Mouse (Mus musculus) liver, embryonic 16.5 days (tissue): Measurements from ENCODE around the gene Nprl3. TPM values are rescaled to one million over a fixed set of nuclear protein-coding genes. Genes with fewer than 3 reads are reported as not detected.
"Not testable (repeated sequence)": the region's sequence is repeated elsewhere in the genome, so short reads cannot be mapped to it uniquely, and the experiment has no call there.

Source experiments
- ATAC-seq: fragments of 200-750 bp; cut with Nextera tagmentation; 2 replicates; pipeline ENCODE4 v1.8.0; 2017; ENCODE audit warnings: low read depth, mild to moderate bottlenecking, moderate number of reproducible peaks, moderate library complexity
- H3K27ac ChIP-seq: fragments of 300-500 bp; sonication (generic); 2 replicates; pipeline ENCODE4 v1.5.1; 2014; ENCODE audit warnings: mild to moderate bottlenecking, low read length
- H3K27me3 ChIP-seq: fragments of 300-500 bp; sonication (generic); 2 replicates; pipeline ENCODE4 v1.6.1; 2014; ENCODE audit warnings: low read depth, low read length, mixed read lengths; ENCODE audit not compliant: control insufficient read depth, insufficient read depth
- H3K36me3 ChIP-seq: fragments of 300-500 bp; sonication (generic); 2 replicates; pipeline ENCODE4 v1.6.1; 2014; ENCODE audit warnings: mild to moderate bottlenecking; ENCODE audit not compliant: control insufficient read depth, insufficient read depth
- H3K4me1 ChIP-seq: fragments of 300-500 bp; sonication (generic); 2 replicates; pipeline ENCODE4 v1.6.1; 2014; ENCODE audit warnings: low read depth, low read length, mixed read lengths; ENCODE audit not compliant: control insufficient read depth
- H3K4me2 ChIP-seq: fragments of 300-500 bp; sonication (generic); 2 replicates; pipeline ENCODE4 v1.6.1; 2014; ENCODE audit warnings: low read depth, low read length, mixed read lengths
- H3K4me3 ChIP-seq: fragments of 300-500 bp; sonication (generic); 2 replicates; pipeline ENCODE4 v1.5.1; 2014; ENCODE audit warnings: low read depth, mild to moderate bottlenecking, low read length
- H3K9ac ChIP-seq: fragments of 300-500 bp; sonication (generic); 2 replicates; pipeline ENCODE4 v1.6.1; 2014; ENCODE audit warnings: low read depth, low read length
- H3K9me3 ChIP-seq: fragments of 300-500 bp; sonication (generic); replicated peaks from 2 replicates; pipeline ENCODE4 v1.6.1; 2016; ENCODE audit warnings: low read length; ENCODE audit not compliant: control insufficient read depth
- WGBS: fragments of 180-500 bp; shearing (Covaris S2); extraction: QIAGEN DNeasy Blood & Tissue Kit; methylation state at CpG from one replicate; pipeline ENCODE4 v1.1.7; 2014; ENCODE audit not compliant: insufficient replicate concordance; 5-methylcytosine and 5-hydroxymethylcytosine counted together
- polyA plus RNA-seq: library from polyadenylated mRNA; unstranded; fragments of >200 nt; fragmentation: Nextera tagmentation; extraction: Ambion mirVana; gene quantifications from 2 replicates; pipeline ENCODE4 v1.2.1, GENCODE M21; 2015

The Nprl3 gene
- polyA plus RNA-seq, 1 experiment from 2014 or later = 30.8 TPM

GRCm38 (mm10) chr11:32300279-32301267 lies 33.1 kb upstream of the Nprl3 start:
- H3K9ac ChIP-seq = peak overlapping the region; percentile 60
- H3K4me2 ChIP-seq = peak overlapping the region; percentile 54
- peak overlapping the region; percentile 71 for H3K27ac ChIP-seq
- 45% methylated on average over 14 of the region's 17 CpGs for WGBS
- 0 out of 2 replicates have a peak, but pooled peaks cover 8% of the 10 kb centered on the region for H3K27me3 ChIP-seq
- peaks cover 2% of the 10 kb centered on the region; the same call in 1 of the 2 replicates for H3K36me3 ChIP-seq
- peaks cover 6% of the 10 kb centered on the region for H3K4me1 ChIP-seq
- no peaks in the 10 kb centered on the region for H3K9me3 ChIP-seq
- peak overlapping the region; percentile 54 for H3K4me3 ChIP-seq
- ATAC-seq = no peak

GRCm38 (mm10) chr11:32299865-32300264 lies 32.4 kb upstream of the Nprl3 start, which contains the start of gene Hbq1a:
Gene Hbq1a, plus strand, starts transcription at chr11:32300069.
- not testable (repeated sequence) for H3K9me3 ChIP-seq, H3K36me3 ChIP-seq, ATAC-seq, H3K27me3 ChIP-seq, H3K4me1 ChIP-seq
- H3K4me2 ChIP-seq = peak within 1 kb of the TSS; percentile 54
- H3K9ac ChIP-seq = peak within 1 kb of the TSS; percentile 60
- peak within 1 kb of the TSS; percentile 54 for H3K4me3 ChIP-seq
- 6% methylated on average over 16 of the region's 16 CpGs for WGBS
- peak within 1 kb of the TSS; percentile 71 for H3K27ac ChIP-seq

DNA sequence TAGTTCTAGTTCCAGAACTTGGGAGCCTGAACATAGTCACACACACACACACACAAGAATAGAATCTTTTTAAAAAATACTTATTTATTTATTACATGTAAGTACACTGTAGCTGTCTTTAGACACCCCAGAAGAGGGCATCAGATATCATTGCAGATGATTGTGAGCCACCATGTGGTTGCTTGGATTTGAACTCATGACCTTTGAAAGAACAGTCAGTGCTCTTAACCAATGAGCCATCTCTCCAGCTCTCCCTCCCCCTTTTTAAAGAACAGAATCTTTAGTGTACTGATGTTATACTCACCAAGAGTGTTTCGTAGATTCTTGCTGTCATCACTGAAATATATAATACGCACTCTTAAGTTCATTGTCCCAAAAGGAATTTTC lies 31.0 kb upstream of the Nprl3 start:
- peaks cover 22% of the 10 kb centered on the region for H3K4me1 ChIP-seq

DNA sequence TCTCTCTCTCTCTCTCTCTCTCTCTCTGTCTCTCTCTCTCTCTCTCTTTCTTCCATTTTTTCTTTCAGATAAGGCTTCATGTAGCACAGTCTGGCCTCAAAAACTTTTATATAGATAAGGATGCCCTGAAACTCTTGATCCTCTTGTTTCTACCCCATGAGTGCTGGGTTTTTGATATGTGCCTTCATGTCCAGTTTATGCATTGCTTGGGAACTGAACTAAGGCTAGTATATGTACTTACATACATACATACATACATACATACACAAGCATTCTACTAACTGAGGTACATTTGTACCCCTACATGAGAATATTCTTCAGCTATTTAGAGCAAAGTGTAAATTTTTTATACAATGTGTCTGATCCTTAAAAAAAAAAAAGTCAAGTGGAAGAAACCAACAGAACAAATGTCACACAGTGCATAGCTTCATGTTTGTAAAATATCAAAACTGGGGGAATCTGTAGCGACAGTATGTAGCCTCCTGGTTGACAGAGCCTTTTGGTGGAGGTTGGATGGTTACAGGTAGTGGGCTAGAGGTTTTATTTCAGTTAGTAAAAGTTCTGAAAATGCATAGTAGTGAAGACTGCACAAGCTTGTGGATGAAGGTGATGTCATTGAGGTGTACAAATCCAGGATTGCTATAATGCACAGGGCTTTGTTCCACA lies 30.5 kb upstream of the Nprl3 start:
- Histone ChIP-seq H3K36me3 (peaks cover 2% of the 10 kb centered on the region; the same call in 1 of the 2 replicates), H3K4me1 (peaks cover 22% of the 10 kb centered on the region), H3K9ac (peak overlapping the region; percentile 36; the same call in 1 of the 2 replicates), H3K9me3 (no peaks in the 10 kb centered on the region), H3K27me3 (0 out of 2 replicates have a peak, but pooled peaks cover 8% of the 10 kb centered on the region), H3K4me3 (peak overlapping the region; percentile 41), H3K27ac (peak overlapping the region; percentile 83), H3K4me2 (peak overlapping the region; percentile 14; the same call in 1 of the 2 replicates)
- peak; percentile 36 for ATAC-seq
- 71% methylated on average over 1 of the region's 1 CpGs for WGBS

More for the DNA sequence above, 31.0 kb upstream of the Nprl3 start:
- Histone ChIP-seq H3K9ac (peak overlapping the region; percentile 24; the same call in 1 of the 2 replicates), H3K4me3 (peak overlapping the region; percentile 41), H3K4me2 (peak overlapping the region; percentile 1; the same call in 1 of the 2 replicates), H3K27me3 (0 out of 2 replicates have a peak, but pooled peaks cover 8% of the 10 kb centered on the region), H3K9me3 (no peaks in the 10 kb centered on the region), H3K27ac (peak overlapping the region; percentile 83), H3K36me3 (peaks cover 2% of the 10 kb centered on the region; the same call in 1 of the 2 replicates)
- no peak for ATAC-seq
- WGBS = 92% methylated on average over 2 of the region's 2 CpGs

GRCm38 (mm10) chr11:32297417-32297816 lies 29.9 kb upstream of the Nprl3 start:
- Histone ChIP-seq H3K4me3 (peak overlapping the region; percentile 62), H3K9ac (peak overlapping the region; percentile 67), H3K4me1 (peaks cover 24% of the 10 kb centered on the region), H3K4me2 (peak overlapping the region; percentile 30; the same call in 1 of the 2 replicates), H3K27ac (peak overlapping the region; percentile 96)
- peak; percentile 2; the same call in 1 of the 2 replicates for ATAC-seq
- not testable (repeated sequence) for H3K36me3 ChIP-seq, H3K9me3 ChIP-seq, H3K27me3 ChIP-seq
- 20% methylated on average over 2 of the region's 2 CpGs for WGBS

DNA sequence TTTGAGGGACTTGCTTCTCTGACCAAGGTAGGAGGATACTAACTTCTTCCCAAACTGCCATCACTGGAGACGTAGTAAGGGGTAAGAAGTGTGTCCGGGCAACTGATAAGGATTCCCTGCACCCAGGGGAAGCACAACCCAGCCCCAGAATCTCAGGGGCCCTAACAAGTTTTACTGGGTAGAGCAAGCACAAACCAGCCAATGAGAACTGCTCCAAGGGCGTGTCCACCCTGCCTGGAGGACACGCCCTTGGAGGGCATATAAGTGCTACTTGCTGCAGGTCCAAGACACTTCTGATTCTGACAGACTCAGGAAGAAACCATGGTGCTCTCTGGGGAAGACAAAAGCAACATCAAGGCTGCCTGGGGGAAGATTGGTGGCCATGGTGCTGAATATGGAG lies 28.7 kb upstream of the Nprl3 start, which contains the start of gene Hba-a2:
Hba-a2 (plus strand) TSS at position 287 of the 400 bp plus-strand sequence.
- H3K9me3 ChIP-seq, H3K27me3 ChIP-seq, H3K36me3 ChIP-seq: not testable (repeated sequence)
- ATAC-seq = peak; percentile 81
- Histone ChIP-seq H3K4me3 (peak within 1 kb of the TSS; percentile 62), H3K9ac (peak within 1 kb of the TSS; percentile 75), H3K4me1 (peaks cover 36% of the 10 kb centered on the region), H3K4me2 (peak within 1 kb of the TSS; percentile 68), H3K27ac (peak within 1 kb of the TSS; percentile 98)
- WGBS = no CpG with 5 or more reads among the region's 4 CpGs

GRCm38 (mm10) chr11:32293479-32293878 lies 26.0 kb upstream of the Nprl3 start:
- H3K4me3 ChIP-seq = peak overlapping the region; percentile 45

GRCm38 (mm10) chr11:32292819-32293218 lies 25.3 kb upstream of the Nprl3 start:
- not testable (repeated sequence) for ATAC-seq, H3K9me3 ChIP-seq, H3K36me3 ChIP-seq, H3K27me3 ChIP-seq
- Histone ChIP-seq H3K4me1 (peaks cover 47% of the 10 kb centered on the region), H3K27ac (peak overlapping the region; percentile 98), H3K4me3 (peak overlapping the region; percentile 34), H3K9ac (peak overlapping the region; percentile 71), H3K4me2 (peak overlapping the region; percentile 84)
- 47% methylated on average over 4 of the region's 4 CpGs for WGBS

More at GRCm38 (mm10) chr11:32293479-32293878, 26.0 kb upstream of the Nprl3 start:
- not testable (repeated sequence) for H3K27me3 ChIP-seq, H3K9me3 ChIP-seq, H3K36me3 ChIP-seq
- WGBS = 35% methylated on average over 3 of the region's 3 CpGs
- Histone ChIP-seq H3K9ac (peak overlapping the region; percentile 75), H3K4me2 (peak overlapping the region; percentile 68), H3K27ac (peak overlapping the region; percentile 98), H3K4me1 (peaks cover 45% of the 10 kb centered on the region)
- peak; percentile 19 for ATAC-seq
